Mouse (Mus musculus) embryo, embryonic 9.5 days (tissue): ENCODE measurements around the gene Ing4.

ENCODE experiments used
- DNase-seq: peaks from one replicate; pipeline ENCODE4 v3.0.0-alpha.2; 2017; ENCODE audit errors: extremely low spot score

The Ing4 gene

GRCm38 (mm10) chr6:125092372-125092771 is 52.8 kb downstream of the Ing4 start:
- no peak for DNase-seq

- peak; percentile 42 for DNase-seq
Observed at GRCm38 (mm10) chr6:125094843-125095242, 55.3 kb downstream of the Ing4 start.

- DNase-seq: peak; percentile 94
Observed at GRCm38 (mm10) chr6:125095391-125096278, 56.1 kb downstream of the Ing4 start, which contains the start of gene Chd4. Gene Chd4 (plus strand): TSS chr6:125095981.

GRCm38 (mm10) chr6:125096279-125096596 is 56.7 kb downstream of the Ing4 start:
- DNase-seq: no peak

- DNase-seq: peak; percentile 63
Observed at GRCm38 (mm10) chr6:125096597-125097345, 57.2 kb downstream of the Ing4 start.

GRCm38 (mm10) chr6:125097346-125097689 is 57.8 kb downstream of the Ing4 start:
- DNase-seq: no peak

- DNase-seq: no peak
Observed at GRCm38 (mm10) chr6:125097951-125098350, 58.4 kb downstream of the Ing4 start.

GRCm38 (mm10) chr6:125098513-125098912 is 59.0 kb downstream of the Ing4 start:
- no peak for DNase-seq
